Mouse (Mus musculus) ES-Bruce4 (cell line): ENCODE measurements around the gene Gopc.

Experiments
- CTCF ChIP-seq: IDR thresholded peaks from one replicate; pipeline ENCODE4 v1.8.1; 2011; ENCODE audit warnings: low read depth, low read length
- POLR2A ChIP-seq: IDR thresholded peaks from one replicate; pipeline ENCODE4 v1.8.1; 2011; ENCODE audit warnings: low read length; ENCODE audit not compliant: insufficient read depth

- TF ChIP-seq CTCF (no peak), POLR2A (no peak)
These were observed 16.8 kb upstream of the Gopc start for GRCm38 (mm10) chr10:52398715-52399114.
